Mouse (Mus musculus): ENCODE measurements around the gene E130218I03Rik.

DNA sequence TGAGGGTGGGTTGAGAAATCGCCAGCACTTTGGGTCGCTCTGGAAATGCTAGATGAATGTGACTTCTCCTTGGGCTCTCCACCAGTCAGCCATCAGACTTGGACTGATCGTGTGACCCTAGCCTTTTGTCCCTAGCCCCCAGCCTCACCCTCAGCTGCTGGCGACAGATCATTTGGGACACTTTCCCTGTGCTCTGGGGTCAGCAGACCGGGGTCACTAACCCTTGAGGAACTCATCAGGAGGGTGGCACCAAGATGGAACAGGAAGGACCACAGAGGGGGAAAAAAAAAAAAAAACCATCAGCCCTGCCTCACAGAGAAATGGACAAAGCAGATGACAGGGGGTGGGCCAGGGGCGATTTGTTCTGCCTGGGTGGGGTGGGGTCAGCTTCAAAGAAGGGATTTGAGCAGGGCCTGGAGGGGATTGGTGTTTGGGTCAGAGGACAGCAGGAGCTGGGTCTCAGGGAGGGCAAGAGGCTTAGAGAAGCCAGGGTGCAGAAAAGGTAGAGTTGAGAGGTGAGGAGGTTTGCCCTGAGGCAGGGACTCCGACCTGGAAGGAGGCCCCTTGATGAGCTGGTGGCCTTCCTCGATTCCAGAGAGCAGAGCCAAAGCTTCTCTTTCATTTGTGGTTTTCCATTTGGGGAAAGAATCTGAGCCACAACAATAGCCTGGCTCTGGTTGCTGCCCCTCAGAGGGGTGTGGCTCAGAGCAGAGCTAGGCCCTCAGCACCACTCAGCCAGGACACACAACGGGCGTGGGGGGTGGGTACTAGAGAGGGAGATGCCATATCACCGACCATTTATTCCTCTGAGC lies 13.9 kb downstream of the E130218I03Rik start:
- TF ChIP-seq CTCF (IDR thresholded peaks at IDR 0.05; ENCODE audit: extremely low read depth, insufficient read depth, insufficient read length, insufficient replicate concordance) (no peak), POLR2A (IDR thresholded peaks at IDR 0.05; ENCODE audit: low read depth, low read length) (no peak)
